Mouse (Mus musculus): ENCODE data around the gene 1110008L16Rik. TPM values are rescaled to one million over a fixed set of nuclear protein-coding genes. Genes with fewer than 3 reads are reported as not detected.
A peak's percentile ranks its signal among the peaks of the same experiment; 100 is the strongest.
"Not testable (repeated sequence)": the region's sequence is repeated elsewhere in the genome, so short reads cannot be mapped to it uniquely, and the experiment has no call there.

1110008L16Rik gene
- 1 to 10 TPM; 7.3 to 7.4 TPM for total RNA-seq (2021)
- long read RNA-seq, experiment 1, transcript 1110008L16Rik-201 (7 exons, 3,122 nt): major isoform, 12 of 13 reads
- long read RNA-seq, experiment 1, partial matches to known transcripts: 0 of 13 reads
- long read RNA-seq, experiment 1, other reads (novel, unspliced or antisense): 1 of 13 reads
- long read RNA-seq, experiment 2, transcript 1110008L16Rik-201 (7 exons, 3,122 nt): major isoform, 6 of 7 reads
- long read RNA-seq, experiment 2, partial matches to known transcripts: 0 of 7 reads
- long read RNA-seq, experiment 2, other reads (novel, unspliced or antisense): 1 of 7 reads

GRCm38 (mm10) chr12:55299336-55299735 is at the start of gene 1110008L16Rik:
TSS of gene 1110008L16Rik (plus strand) at chr12:55299577.
- no peak for DNase-seq
- intact Hi-C loops (cut with DNase I; ENCODE audit: low total_unique reads): no loop called here

- DNase-seq; intact Hi-C loops (cut with DNase I; ENCODE audit: low total_unique reads): not testable (repeated sequence)
Observed at GRCm38 (mm10) chr12:55261950-55262349, 37.4 kb upstream of the 1110008L16Rik start.

GRCm38 (mm10) chr12:55263385-55263784 is 36.0 kb upstream of the 1110008L16Rik start:
- intact Hi-C loops (cut with DNase I; ENCODE audit: low total_unique reads); DNase-seq: not testable (repeated sequence)

GRCm38 (mm10) chr12:55272243-55272642 is 27.1 kb upstream of the 1110008L16Rik start:
- intact Hi-C loops (cut with DNase I; ENCODE audit: low total_unique reads): no loop called here
- DNase-seq: no peak

- intact Hi-C loops (cut with DNase I; ENCODE audit: low total_unique reads); DNase-seq: not testable (repeated sequence)
Observed at GRCm38 (mm10) chr12:55277583-55277982, 21.8 kb upstream of the 1110008L16Rik start.

- intact Hi-C loops (cut with DNase I; ENCODE audit: low total_unique reads): no loop called here
- no peak for DNase-seq
Observed at GRCm38 (mm10) chr12:55298112-55298511, 1.3 kb upstream of the 1110008L16Rik start.

- DNase-seq: no peak
- intact Hi-C loops (cut with DNase I; ENCODE audit: low total_unique reads): no loop called here
Observed at GRCm38 (mm10) chr12:55300820-55301351, 1.5 kb downstream of the 1110008L16Rik start.

GRCm38 (mm10) chr12:55301472-55302300 is 2.3 kb downstream of the 1110008L16Rik start:
- no peak for DNase-seq
- intact Hi-C loops (cut with DNase I; ENCODE audit: low total_unique reads): no loop called here

GRCm38 (mm10) chr12:55302485-55303441 is 3.4 kb downstream of the 1110008L16Rik start, which contains the start of gene Ppp2r3c:
TSS of gene Ppp2r3c (minus strand) at chr12:55302998.
- peak; percentile 90 for DNase-seq
- intact Hi-C loops (cut with DNase I; ENCODE audit: low total_unique reads): no loop called here

GRCm38 (mm10) chr12:55306371-55306770 is 7.0 kb downstream of the 1110008L16Rik start:
- DNase-seq: no peak
- intact Hi-C loops (cut with DNase I; ENCODE audit: low total_unique reads): no loop called here

- no peak for DNase-seq
Observed at GRCm38 (mm10) chr12:55307566-55307965, 8.2 kb downstream of the 1110008L16Rik start.

GRCm38 (mm10) chr12:55308731-55309130 is 9.4 kb downstream of the 1110008L16Rik start:
- no peak for DNase-seq
- intact Hi-C loops (cut with DNase I; ENCODE audit: low total_unique reads): no loop called here

More at GRCm38 (mm10) chr12:55307566-55307965, 8.2 kb downstream of the 1110008L16Rik start:
- intact Hi-C loops (cut with DNase I; ENCODE audit: low total_unique reads): no loop called here

- no peak for DNase-seq
- intact Hi-C loops (cut with DNase I; ENCODE audit: low total_unique reads): no loop called here
Observed at GRCm38 (mm10) chr12:55309501-55309900, 10.1 kb downstream of the 1110008L16Rik start.

GRCm38 (mm10) chr12:55311841-55312240 is 12.5 kb downstream of the 1110008L16Rik start:
- no peak for DNase-seq
- intact Hi-C loops (cut with DNase I; ENCODE audit: low total_unique reads): no loop called here

- no peak for DNase-seq
- intact Hi-C loops (cut with DNase I; ENCODE audit: low total_unique reads): loop anchor here (2.0 kb wide), 1 partner anchor 187 kb away; no protein-coding TSS in a partner anchor
Observed at GRCm38 (mm10) chr12:55313901-55314300, 14.5 kb downstream of the 1110008L16Rik start.

- peak; percentile 47 for DNase-seq
- intact Hi-C loops (cut with DNase I; ENCODE audit: low total_unique reads): loop anchor here (2.0 to 5.0 kb wide), 2 partner anchors 42 to 186 kb away; no protein-coding TSS in a partner anchor
Observed at GRCm38 (mm10) chr12:55315192-55315591, 15.8 kb downstream of the 1110008L16Rik start.

- DNase-seq: peak; percentile 16
Observed at GRCm38 (mm10) chr12:55321642-55322291, 22.4 kb downstream of the 1110008L16Rik start.

GRCm38 (mm10) chr12:55325702-55326101 is 26.3 kb downstream of the 1110008L16Rik start:
- intact Hi-C loops (cut with DNase I; ENCODE audit: low total_unique reads): no loop called here
- DNase-seq: no peak

More at GRCm38 (mm10) chr12:55321642-55322291, 22.4 kb downstream of the 1110008L16Rik start:
- intact Hi-C loops (cut with DNase I; ENCODE audit: low total_unique reads): no loop called here

All from gastrocnemius, postnatal 14 days (tissue).